Mouse (Mus musculus) cerebellum, adult 8-10 months (tissue): ENCODE measurements around the gene Ccdc158.

Experiments used
- DNase-seq: peaks from one replicate; pipeline ENCODE4 v3.0.0; 2022

Gene Ccdc158

DNA sequence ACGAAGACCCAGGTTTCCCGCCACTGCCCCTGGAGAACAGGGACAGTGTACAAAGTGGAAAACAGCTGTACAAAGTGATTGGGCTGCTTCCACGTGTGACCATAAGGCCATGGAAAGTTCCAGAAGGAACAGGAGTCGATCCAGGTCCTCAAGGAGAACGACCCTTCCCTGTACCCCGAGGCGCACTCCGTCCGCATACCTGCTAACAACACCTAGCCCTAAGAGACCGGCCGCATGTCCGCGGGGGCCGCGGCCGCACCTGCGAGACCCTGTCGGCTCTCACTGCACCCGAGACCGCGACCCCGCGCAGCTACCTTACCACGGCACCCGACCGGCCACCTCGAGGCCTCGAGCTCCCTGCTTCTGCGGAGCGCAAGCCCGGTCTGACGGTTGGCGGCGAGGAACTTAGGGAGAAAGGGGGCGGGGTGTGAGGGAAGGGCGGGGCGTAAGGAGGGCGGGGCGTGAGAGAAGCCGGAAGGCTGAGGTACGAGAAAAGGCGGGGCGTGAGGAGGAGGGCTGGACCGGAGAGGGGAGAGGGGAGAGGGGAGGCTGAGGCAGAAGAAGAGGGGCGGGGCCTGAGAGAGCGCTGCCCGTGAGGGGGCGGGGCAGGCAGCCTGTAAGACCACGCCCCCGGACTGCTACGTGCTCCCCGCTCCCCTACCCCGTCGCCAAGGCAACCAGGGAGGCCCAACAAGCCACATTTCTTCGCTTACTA lies at the start of gene Ccdc158:
Gene Ccdc158, minus strand, starts transcription at position 413 of the 715 bp plus-strand sequence.
- DNase-seq = peak; percentile 14

DNA sequence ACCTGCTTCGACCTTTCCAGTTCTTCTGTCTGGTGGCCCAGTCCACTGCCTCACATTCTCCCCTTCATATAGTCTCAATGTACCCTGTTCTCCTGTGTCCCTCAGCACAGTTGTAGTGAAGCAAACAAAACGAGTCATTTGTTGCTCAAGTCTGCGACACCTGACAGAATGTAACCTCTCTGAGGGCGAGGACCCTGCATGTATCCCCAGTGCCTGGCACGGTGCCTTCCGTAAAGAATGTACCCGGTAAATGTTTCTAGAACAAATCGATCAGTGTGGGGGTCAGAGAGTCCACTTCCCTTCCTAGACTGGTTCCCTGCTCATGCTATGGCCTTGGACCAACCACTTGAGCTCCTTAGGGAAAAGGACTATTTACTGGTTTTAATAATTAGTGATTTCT lies 46.5 kb upstream of the Ccdc158 start:
- DNase-seq = no peak

DNA sequence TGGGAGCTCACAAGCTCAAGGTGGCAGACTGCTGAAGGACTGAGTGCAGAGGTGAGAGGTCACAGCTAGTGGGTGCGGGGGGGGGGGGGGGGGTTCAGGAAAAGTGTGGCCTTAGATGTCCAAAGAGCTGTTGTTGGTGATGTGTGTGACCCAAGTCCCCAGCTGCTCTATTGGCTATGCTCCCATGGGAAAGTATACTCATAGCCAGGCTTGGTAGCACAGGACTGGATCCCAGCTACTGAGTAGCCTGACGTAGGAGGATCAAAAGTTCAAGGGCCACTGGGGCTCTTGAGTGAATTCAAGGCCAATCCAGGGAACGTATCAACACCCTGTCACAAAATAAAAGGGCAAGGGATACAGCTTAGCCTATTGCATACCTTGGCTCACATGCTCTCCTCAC lies 43.8 kb upstream of the Ccdc158 start:
- DNase-seq = no peak

DNA sequence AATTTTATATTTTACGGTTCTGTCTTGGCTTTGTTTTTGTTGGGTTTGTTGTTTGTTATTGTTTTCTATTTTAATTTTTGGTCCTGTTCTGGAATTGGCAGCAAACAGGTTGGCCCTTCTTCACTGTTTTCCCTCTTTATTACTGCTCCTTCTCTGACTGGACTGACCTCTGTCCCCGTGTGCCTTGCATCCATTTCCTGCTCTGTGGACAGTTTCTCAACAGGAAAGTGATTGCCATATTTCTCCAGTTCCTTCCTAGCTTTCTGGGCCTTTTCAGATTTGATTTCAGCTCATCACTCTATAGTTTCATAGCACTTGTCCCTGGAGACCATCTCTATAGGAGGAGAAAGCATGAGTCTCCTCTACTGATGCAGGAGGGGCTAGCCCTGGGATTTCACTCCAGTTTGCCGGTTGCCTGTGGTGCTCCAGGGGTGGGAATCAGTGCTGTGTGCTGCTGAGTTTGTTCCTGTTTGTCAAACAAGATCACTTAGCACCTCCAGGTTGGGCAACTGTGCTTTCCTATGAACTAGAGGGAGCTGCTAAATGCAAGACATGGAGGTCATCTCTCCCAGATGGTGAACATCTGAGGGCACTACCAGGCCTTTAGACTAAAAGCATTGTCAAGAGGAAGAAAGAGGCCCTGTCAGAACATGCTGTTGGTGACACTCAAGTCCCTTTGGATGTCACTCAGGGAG lies 42.7 kb upstream of the Ccdc158 start:
- DNase-seq = no peak

DNA sequence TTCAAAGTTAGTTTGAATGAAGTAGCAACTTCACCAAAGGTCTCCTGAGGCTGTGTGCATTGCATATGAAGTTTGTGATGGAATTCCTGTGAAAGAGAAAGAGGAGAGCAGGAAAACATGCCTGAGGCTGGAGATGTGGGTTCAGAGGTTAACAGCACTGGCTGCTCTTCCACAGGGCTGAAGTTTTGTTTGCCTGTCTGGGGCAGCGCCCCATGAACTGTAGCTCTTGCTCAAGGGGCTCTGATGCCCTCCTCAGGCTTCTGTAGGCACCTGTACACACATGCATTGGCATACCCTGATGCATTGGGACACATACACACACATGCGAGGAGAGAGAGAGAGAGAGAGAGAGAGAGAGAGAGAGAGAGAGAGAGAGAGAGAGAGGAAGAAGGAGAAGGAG lies 40.8 kb upstream of the Ccdc158 start:
- DNase-seq = no peak

DNA sequence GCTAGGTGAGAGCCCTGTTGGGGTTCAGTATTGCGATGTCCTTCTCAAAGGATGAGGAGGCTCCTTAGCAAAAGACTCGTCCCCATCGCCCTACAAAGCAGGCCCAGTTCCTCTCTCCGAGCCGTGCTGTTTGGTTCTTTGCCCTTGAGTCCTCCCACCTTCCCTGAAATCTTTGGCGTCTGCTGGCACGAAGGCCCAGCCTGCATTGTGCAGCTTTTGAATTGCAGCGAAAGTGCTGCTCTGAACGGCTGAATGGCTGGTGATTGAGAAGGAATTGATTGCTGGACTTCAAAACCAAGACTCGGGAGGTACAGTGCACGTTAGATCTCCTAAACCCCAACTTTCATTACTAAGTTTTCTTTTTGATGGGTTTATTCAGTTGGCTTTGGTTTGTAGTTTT lies 40.2 kb upstream of the Ccdc158 start:
- no peak for DNase-seq

DNA sequence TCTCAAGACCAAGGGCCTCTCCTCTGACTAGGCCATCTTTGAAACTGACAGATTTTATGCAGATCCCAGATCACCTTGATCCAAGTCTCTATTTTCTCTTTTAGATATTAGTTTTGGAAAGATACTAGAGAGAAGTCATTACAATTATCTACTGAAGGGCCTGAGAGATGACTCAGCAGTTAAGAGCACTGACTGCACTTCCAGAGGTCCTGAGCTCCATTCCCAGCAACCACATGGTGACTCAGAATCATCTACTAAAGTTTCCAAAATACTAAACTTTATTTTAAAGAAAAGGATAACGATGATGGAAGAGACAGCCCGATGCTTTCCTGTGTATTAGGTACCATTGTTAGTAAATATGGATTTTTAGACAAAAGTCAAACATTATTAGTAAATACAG lies 39.8 kb upstream of the Ccdc158 start:
- DNase-seq = no peak

DNA sequence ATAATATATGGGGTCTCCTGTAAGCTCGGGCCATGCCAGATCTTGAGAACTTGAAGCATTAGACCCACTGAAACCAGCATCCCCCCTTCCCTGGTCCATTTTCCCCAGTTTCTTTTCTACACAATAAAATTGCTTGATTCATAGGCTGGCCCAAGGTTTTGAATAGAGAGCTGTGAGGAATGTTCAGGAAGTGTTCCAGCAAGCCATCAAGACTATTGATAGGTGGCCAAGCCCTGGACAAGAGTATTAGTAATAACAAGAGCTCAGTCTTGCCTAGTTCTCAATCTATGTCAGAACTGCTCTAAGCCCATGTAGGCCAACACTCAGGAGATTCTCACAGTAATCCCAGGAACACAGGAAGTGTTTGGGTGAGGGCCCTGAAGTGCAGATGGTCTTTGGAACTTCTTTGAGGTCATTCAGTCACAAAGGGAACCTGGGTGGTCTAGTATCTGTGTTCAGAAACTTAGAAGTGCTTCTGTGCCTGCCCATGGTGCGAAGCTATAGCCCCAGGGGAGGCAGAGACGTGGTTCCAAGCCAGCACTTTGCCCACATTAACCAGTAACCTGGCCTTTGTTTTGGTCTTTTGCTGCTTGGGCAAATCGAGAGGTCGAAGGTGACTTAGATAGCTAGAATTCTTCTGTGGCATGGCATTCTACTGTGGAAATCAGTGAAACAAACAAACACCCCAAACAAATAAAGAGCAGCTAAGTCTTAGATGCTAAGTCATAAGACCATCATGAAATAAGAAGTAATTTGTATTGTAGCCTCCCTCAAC lies 37.7 kb upstream of the Ccdc158 start:
- DNase-seq = no peak

DNA sequence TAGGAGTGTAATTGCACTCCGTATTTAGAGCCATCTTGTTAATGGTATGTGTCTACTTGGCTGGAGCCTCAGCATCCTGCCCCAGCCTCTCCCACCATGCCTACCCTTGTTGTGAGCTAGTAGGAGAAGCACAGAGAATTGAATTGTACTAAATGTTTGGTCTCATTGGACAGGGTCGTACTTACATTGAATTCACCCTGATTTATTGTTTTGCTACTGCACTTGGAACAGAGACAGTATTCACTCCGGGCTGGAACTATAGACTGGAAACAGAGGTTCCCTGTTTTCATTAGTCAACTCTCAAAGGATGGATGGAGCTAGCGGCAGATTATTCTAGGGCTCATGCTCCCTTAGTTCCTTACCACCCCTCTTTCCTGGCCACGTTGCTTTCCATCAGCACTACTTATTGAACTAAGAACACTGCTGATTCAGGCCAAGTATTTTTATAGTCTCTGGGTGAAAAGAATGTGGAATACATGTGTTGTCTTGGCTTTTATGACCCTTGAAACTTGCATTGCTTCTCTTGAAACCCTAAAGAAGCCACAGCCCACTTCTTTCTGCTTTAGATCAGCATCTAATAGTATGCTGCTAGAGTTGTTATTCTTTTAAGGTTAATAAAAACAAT lies 36.7 kb upstream of the Ccdc158 start:
- no peak for DNase-seq

DNA sequence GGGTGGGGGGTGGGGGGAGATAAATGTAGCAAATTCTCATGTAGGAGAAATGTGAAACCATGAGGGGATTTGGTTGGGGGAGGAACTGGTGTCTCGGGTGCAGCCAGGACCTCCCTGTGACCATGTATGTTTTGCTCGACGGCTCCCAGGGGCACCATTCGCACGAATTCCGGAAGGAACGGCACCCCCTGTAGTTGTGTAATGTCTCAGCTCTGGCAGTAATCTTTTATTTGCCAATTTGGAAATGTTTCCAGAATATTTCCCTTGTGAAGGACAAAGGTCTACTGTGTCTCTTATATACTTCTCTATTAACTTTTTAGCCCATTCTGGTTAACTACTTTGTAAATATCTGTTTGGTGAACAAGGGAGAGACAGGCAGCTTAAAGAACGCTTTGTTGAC lies 35.7 kb upstream of the Ccdc158 start:
- no peak for DNase-seq

DNA sequence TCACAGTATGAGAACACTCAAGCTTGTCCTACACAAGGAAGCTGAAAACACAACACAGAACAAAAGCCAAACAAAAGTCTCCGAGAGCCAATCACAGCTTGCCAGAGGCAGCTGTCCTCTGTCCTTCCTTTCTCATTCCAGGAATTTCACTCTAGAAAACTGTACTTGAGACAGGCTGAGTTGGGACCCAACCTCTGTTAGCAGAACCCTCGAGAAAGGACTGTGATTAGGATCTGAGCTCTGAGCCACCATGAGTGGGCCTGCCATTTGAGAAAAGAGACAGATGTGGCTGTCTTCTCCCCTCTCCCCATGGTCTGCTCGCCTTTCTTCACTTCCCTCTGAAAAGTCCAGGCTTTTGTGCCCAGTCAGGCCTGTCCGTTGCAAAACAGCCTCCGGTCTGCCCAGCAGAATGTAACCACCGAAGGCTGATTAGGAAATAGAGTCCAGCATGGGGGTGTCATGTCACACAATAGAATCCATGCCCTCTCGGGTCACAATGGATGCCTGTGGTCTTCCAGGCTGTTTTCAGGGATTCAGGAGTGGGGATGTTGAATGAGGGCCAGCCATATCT lies 32.9 kb upstream of the Ccdc158 start:
- no peak for DNase-seq

DNA sequence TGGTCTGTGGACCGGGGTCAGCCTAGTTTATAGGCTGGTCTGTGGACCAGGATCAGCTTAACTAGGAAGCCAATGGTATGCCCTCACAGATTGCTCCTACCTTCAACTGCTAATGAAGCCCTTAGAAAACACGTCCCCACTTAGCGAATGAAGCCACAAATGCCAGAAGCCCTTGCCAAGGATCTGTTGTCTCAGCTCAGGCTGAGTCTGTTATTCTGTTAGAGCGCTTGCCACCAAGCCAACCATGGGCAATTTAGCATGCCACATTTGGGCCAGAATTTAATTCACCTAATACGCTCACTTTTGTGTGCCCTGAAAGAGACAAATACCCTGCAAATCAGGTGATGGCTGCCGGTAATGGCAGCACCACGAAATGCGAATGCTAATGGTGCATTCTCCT lies 28.6 kb upstream of the Ccdc158 start:
- no peak for DNase-seq

DNA sequence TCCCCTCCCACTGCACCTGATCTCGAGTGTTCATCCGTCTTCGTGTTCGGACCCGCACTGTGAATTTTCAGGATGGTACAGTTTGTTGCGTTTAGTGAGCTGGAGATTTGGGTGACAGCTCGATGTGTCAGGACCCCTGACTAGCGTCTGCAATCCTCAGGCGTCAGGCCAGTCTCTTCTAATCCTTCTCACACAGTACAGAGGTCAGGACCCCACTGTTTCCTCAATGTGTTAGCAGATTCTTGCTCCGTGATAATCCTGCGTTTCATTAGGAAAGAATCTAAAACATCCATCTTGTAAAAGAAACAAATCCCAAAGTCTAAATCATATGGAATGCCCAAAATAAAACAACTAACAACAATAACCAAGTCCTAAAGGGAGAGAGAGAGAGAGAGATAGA lies 26.7 kb upstream of the Ccdc158 start:
- no peak for DNase-seq

DNA sequence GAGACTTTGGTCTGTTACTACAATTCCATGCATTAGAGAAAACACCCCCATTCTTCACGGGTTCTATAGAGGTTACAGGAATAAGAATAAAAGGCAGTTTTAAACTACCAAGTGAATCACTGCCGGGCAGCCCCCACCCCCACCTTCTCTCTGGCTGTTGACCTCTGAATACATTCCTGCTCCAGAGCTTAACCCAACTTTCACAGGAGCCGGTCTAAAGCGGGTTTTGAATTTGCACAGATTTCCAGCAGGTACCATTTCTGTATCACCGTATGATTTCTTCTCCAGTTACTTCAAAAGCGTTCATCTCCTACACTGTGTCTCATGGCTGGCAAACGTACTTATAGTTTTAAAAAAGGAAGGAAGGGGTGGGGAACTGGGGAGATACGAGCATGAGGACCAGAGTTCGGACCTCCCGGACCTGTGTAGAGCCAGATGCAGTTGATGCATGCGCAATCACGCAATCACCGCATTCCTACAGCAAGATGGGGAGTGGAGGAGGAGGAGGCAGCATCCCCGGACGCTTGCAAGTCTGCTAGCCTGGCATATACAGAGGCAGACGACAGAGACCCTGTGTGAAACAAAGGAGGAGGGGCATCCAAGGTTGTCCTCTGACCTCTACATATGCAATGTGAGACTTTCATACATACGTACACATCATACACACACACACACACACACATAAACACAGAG lies 23.9 kb upstream of the Ccdc158 start:
- DNase-seq = no peak

DNA sequence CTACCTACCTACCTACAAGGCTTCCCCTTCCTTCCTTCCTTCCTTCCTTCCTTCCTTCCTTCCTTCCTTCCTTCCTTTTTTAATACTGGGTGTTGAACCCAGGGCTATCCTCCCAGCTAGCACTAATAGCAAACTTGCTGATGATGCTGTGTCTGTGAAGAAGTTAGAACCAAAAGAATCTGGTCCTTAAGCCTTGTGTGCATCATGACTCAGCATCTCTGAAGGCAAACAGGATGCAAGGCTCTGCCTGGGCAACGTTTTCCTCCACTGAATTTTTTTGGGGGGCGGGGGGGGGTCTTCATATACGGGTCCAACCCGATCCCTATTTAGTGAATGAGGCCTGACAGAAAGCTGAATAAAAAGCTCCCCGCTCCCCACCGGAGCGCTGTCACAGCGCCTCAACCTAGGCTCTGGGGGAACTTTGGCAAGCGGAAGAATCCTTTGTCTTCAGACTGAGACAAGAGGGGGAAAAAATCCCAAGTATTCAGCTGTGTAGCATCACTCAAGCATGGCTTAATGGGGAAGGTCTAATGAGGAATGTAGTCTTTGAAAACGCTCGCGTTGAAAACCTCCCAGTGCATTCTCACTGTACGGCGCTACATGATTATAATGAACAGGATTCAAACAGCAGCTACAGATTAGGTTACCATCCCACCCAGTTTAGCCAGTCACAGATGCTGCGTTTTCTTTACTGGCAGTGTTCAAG lies 23.2 kb upstream of the Ccdc158 start:
- DNase-seq = no peak

DNA sequence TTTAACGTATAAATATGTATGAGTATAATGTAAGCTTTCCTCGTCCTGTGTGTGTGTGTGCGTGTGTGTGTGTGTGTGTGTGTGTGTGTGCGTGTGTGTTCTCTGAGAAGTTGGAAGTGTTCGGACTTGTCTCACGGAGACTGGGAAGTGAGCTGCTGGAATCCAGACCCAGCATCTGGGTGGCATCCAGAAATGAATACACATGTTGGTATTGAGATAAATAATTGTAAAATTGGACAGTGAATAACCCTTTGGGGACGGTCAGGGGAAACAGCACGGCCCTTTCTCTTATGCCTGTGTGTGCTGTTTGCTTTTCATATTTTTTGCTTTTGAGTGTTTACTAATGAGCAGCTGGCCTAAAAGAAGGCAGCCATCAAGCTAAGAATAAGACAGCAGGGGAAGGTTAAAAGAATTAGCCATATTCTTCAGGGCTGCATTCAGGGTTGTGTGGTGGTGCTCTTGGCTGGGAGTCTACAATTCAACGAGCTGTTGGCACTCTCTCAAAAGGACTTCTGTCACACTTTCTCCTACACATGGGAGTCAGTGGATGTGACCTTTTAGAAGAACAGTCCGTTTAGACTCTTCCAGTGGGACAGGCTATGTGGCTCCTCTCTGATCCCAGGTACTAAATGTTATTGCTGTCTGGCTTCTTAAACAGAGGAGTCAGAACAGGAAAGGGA lies 19.4 kb upstream of the Ccdc158 start:
- no peak for DNase-seq

DNA sequence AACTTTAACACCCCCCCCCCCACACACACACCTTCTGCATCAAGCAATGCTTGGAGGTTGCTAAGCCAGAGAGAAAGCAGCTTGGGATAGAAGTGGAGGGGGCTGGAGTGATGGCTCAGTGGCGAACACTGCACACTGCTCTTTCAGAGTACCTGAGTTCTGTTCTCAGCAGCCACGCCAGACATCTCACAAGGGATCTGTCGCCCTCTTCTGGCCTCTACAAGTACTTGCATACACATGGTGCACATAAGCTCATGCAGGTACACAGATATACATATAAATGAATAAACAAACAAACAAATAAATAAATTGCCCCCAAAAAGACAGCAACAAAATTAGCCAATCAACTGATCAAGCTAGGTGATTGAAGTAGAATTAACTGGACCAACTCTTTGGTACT lies 18.7 kb upstream of the Ccdc158 start:
- no peak for DNase-seq

DNA sequence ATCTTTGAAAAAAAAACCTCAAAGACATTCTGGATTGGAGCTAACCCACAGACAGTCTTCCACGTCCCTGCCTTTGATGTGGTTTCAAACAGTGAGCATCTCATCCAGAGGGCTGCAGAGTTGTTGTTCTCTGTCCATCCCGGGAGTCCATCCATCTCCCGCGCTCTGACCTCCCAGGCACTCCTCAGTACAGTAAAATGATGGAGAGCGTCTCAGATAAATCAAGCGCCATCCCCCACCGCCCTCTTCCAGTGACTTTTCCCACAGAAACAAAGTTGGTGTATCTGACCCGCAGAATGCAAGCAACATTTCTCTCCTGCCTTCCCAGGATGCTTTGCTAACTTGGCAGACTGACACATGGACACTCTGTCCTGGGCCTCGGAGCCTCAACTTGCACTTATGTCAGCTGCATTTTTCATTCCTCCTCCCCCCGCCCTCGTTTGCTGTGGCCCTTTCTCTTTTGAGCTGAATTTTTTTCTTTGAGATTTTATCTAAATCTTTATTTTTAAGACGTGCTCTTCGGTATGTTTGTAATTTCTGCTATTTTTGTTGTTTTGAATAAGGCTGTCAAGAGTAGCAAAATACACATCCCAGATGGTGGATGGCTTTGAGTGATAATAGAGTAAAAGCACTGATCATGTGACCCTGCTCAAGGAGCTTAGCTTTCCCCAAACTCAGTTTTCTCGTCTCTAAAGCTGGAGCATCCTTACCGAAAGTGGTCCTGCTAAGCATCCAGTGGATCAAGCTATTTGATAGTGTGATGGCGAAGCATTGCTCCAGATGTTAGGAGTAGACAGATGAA lies 17.3 kb upstream of the Ccdc158 start:
- DNase-seq = no peak

DNA sequence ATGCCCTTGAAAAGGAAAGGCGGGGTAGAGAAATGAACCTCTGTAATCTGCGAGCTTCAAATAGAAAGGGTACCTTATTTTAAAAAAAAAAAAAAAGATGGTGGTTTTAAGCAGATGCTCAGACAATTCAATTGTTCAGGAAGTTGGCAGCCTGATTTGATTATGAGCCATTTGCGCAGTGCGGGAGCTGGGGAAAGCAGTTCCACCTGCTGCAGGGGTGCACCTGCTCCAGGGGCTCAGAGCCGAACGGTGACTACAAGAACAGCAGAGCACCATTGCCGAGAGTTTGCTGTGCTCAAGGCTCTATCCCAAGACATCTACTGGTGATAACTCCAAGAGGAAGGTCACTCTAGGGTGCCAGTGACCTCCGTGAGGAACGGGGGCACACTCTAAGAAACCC lies 13.5 kb upstream of the Ccdc158 start:
- no peak for DNase-seq

DNA sequence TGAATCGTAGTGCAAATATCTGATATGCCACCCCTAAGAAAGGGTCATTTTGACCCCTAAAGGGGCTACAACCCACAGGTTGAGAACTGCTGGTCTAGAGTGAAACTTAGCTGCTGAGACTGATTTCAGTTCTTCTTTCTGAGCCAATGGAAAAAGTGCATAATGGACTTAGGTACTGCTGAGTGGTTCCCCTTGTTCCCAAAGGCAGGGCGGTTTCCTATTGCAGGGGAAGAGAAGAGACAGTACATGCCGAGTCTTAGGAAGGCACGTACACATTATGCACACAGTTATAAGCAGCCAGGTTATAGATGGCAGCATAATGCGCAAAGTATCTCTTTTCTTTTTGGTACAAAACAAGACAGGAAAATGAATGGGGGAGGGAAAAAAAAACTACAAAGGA lies 13.1 kb upstream of the Ccdc158 start:
- DNase-seq = no peak
